Mouse (Mus musculus): ENCODE data around the gene Sap30l.
"Not testable (repeated sequence)": the region's sequence is repeated elsewhere in the genome, so short reads cannot be mapped to it uniquely, and the experiment has no call there.

The Sap30l gene

DNA sequence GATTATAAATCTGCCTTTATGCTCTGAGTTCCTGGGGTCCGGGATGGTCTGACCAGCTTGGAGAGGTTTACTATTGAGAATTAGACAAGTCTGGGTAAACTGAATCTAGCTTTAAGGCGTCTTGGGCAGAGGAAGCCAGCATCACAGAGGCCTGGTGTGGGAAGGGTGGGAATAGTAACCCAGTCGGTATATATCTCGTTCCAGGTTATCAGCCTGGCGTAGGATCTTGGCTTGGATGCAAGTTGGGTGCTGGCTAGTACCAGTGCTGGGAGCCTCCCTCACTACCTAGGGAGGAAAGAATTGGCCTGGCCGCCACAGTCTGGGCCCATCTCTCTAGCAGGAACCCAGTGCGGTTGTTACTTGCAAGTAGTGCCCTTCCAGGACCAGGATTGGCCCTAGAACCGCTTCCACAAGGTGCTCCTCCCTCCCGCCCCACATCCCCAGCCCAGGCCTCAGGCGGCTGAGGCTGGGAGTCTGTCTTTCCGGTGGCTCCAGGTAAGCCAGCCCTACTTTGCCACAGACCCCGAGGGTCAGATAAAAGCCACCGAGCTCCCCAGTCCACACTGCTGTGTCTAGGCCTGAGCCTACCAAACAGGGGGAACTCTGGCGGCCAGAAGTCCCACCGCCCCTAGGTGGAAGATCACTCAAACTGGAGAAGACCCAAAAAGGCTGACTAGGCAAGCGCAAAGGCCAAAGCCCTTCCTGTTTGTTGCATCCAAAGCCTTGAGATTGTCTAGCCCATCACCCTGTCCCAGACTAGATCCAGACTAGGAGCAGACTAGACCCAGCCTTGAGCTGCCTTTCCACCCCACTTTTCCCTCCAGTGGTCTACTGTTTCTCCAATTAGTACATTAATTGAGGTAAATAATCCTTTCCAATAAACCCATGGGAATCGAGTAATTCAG is 28.7 kb downstream of the Sap30l start:
- in situ Hi-C loops (cut with MboI; ENCODE audit: low sequenced_read_pairs): no loop called here

GRCm38 (mm10) chr11:57831281-57831781 is 29.9 kb downstream of the Sap30l start:
- in situ Hi-C loops (cut with MboI; ENCODE audit: low sequenced_read_pairs): no loop called here

GRCm38 (mm10) chr11:57831861-57832260 is 30.4 kb downstream of the Sap30l start:
- in situ Hi-C loops (cut with MboI; ENCODE audit: low sequenced_read_pairs): no loop called here

GRCm38 (mm10) chr11:57832552-57833201 is 31.2 kb downstream of the Sap30l start, which contains the start of gene Hand1:
Hand1 (minus strand) TSS chr11:57832818.
- in situ Hi-C loops (cut with MboI; ENCODE audit: low sequenced_read_pairs): no loop called here

DNA sequence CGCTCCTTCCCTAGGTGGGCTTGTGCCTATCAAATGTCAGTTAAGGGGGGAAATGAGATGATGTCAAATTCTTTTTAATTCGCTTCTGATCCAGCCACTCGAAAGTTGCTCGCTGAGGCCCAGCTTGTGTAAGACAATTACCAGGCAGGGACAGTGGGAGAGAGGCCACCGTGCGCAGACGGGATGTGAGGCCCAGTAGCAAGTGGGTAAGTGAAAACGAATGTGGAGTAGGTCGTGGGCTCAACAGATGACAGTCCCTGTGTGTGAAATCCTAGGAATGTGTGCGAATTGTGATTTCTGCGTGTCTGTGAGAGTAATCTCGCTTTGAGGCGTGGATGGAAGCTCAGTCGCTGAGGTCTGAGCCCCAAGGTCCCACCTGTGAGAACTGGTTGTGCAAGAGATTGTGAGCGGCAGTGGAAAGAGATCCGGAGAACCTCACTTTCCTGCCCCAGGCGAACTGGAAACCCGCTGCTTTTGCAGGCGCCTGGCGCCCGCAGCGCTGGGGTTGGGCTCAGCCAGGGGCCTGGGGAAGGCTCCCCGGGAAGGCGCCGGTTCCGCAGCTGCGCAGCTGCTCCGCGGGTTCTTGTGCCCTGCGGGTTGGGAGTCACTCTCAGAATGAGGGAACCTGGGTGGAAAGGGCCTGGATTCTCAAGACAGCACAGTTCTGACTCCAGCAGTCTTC is 32.0 kb downstream of the Sap30l start:
- in situ Hi-C loops (cut with MboI; ENCODE audit: low sequenced_read_pairs): no loop called here

GRCm38 (mm10) chr11:57834031-57834430 is 32.6 kb downstream of the Sap30l start:
- in situ Hi-C loops (cut with MboI; ENCODE audit: low sequenced_read_pairs): no loop called here

GRCm38 (mm10) chr11:57835331-57835730 is 33.9 kb downstream of the Sap30l start:
- in situ Hi-C loops (cut with MboI; ENCODE audit: low sequenced_read_pairs): no loop called here

DNA sequence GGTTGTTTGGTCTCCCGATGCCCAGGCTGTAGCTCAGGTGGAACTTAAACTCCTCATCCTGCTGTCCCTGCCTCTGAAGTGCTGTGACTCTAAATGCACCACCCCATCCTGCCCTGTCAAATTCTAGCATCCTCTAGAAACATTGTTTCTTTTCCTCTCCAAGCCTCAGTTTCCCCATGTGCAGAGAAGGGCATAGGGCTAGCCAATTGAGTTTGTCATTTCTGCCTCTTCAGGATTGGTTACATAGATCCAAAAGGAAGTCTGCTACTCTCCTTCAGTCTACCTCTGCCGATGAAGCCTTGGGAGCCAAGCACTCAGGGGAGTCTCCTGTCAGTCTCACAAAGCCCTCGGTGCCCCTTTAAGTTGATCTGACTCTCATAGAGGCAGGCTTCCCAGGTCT is 34.5 kb downstream of the Sap30l start:
- in situ Hi-C loops (cut with MboI; ENCODE audit: low sequenced_read_pairs): no loop called here

- in situ Hi-C loops (cut with MboI; ENCODE audit: low sequenced_read_pairs): no loop called here
Observed at GRCm38 (mm10) chr11:57836401-57836800, 35.0 kb downstream of the Sap30l start.

DNA sequence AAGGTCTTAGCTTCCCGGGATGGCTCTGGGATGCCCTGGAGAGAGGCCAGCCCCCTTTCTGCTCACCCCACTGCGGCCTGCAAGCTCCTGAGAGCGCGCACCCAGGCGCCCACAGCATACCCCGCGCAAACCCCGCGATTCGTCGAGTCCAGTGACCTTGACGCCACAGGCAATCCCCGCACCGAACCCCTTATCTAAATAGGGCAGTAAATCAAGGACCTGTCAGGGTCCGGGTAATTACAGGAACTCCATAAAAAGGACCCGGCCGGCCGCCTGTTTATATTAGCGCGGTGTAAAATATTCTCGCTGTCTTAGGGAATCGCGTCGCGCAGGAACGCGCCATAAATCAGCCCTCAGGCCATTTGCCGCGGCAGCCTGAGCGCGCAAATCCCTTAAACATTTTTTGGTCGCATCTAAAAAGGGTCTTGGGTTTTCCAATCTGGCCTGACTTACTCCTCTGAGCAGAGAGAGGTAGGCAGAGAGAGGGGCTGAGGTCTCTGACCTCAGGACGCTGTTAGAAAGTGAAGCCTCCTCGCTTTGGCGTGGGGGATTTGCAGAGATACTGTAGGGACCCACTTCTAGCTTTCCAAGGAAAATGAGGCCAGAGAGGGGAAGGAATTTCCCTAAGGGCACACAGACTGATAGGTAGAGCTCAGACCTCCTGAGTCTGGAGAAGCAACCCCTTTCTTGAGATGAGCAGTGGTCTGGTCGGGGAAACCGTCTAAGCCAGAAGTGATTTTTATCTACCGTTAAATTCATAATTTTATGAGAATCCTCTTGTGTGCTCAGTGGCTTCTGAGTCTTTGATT is 35.6 kb downstream of the Sap30l start:
- in situ Hi-C loops (cut with MboI; ENCODE audit: low sequenced_read_pairs): no loop called here

DNA sequence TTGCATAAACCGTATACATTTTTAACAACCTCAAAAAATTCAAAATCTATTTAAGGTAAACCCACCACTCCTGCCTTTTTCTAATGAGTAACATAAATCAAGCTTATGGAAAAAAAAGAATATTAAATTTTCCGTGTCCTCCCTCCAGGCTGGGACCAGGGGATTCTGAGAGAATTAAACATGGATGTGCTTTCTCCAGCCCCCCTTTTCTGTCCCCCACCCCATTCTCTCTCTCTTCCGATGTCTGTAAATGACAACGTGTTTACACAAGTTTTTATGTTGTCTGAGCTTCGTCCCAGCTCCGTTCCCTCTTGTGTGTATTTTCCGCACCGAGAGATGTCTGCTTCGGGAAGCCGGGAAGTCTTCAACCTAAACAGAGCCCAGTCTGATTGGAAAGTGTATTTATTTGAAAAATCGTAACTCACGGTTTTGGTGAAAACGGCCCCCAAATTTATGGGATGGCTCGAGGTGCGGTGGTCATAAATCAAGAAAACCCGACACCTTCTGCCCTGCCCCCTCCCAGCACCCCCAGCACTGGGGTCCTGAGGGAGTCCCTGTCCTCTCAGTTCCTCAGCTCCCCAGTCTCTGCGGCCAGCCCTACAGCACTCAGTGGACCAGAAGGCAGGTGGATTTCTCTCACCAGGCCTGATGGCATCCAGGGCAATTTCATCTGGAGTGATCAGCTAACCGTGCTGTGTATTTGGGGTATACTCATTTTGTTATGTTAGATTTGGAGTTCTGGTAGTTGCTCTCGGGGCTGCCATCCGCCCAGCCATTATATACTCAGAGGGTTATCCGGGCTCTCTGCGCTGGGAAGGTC is 36.6 kb downstream of the Sap30l start:
- in situ Hi-C loops (cut with MboI; ENCODE audit: low sequenced_read_pairs): no loop called here

- in situ Hi-C loops (cut with MboI; ENCODE audit: low sequenced_read_pairs): no loop called here
Observed at GRCm38 (mm10) chr11:57840986-57841385, 39.5 kb downstream of the Sap30l start.

DNA sequence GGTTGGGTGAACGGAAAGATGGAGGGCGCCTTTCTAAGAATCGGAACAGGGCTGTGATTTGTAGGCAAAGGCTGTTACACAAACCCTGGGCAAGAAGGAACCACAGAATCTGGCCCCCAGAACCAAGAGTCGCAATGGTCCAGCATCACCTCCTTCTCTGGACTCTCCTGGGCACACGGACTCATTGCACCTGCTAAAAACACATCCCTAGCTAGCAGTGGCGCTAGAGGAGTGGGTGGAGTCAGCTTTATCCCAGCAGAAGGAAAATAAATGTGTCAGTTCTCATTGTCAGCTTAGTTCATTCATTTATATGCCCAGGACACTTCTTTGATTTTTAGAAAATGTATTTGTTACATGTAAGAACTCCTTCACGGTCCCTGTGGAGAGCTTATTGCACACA is 40.0 kb downstream of the Sap30l start:
- in situ Hi-C loops (cut with MboI; ENCODE audit: low sequenced_read_pairs): no loop called here

- in situ Hi-C loops (cut with MboI; ENCODE audit: low sequenced_read_pairs): not testable (repeated sequence)
Observed at GRCm38 (mm10) chr11:57846421-57847363, 45.3 kb downstream of the Sap30l start.

GRCm38 (mm10) chr11:57847396-57847795 is 46.0 kb downstream of the Sap30l start:
- in situ Hi-C loops (cut with MboI; ENCODE audit: low sequenced_read_pairs): no loop called here

DNA sequence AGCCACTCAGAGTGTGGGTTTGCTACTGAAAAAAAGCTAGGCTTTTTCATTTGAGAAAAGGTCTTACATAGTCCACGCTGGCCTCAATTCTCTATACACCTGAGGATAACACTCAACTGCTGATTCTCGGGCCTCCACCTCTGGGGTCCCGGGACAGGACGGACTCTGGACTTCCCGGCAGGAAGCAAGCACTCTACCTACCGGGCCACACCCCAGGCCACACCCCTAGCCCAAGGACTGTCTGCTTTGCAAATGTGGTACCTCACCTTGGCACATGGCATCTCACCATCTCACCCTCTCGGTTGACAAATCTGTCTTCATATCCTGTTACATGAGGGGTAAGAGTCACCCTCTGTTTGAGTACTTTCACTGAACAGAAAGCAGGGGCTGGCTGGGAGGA is 48.9 kb downstream of the Sap30l start:
- in situ Hi-C loops (cut with MboI; ENCODE audit: low sequenced_read_pairs): no loop called here

GRCm38 (mm10) chr11:57850931-57851330 is 49.5 kb downstream of the Sap30l start:
- in situ Hi-C loops (cut with MboI; ENCODE audit: low sequenced_read_pairs): no loop called here

DNA sequence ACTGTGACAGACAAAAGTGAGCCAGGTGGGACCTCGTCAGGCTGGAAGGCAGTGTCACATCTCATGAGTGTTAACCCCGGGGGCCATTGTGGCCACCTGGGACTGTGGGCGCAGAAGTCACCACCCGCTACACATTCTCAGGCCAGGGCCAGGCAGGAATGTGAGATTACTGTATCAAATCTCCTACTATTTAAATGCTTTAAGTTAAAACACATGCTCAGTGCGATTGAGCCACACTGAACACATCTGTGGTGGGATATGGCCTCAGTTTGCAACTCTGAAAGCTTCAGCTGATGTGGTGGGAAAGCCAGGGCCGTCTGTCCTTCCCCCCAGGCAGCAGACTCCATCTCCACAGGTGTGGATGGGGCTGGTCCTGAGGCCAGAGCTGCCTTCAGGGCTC is 52.1 kb downstream of the Sap30l start:
- in situ Hi-C loops (cut with MboI; ENCODE audit: low sequenced_read_pairs): no loop called here

DNA sequence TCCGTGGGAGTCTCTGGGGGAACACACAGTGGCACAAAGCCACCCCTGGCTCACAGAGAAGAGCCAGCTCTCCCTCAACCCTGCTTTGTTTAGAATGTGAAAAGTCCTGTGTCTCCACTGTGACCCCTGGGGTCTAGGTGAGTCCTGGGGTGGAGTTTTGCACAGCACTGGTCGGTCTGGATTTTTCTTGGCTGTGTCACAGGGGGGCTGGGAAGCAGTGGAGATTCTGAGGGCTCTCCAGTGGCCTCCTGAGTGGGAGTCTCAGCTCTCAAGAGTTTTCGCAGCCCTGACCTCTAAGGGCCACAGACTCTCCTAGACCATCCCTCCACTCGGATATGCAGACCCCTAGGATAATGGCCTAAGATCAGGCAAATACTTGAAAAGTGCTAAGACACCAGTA is 56.3 kb downstream of the Sap30l start:
- in situ Hi-C loops (cut with MboI; ENCODE audit: low sequenced_read_pairs): no loop called here
